Comparison of ENCODE assay signal across 8 mouse cellular contexts in genomic region chr1:176697091-176697490, GRCm38 (mm10).
DNase-seq lines count a peak whose midpoint lies in the region; ATAC-seq lines count a peak whose summit lies in the region.

No protein-coding gene starts in this region.

- H3K27ac ChIP-seq in midbrain, embryonic 10.5 days (replicated peaks), result no peak overlapping the region
- H3K27ac ChIP-seq in midbrain, embryonic 16.5 days (ENCODE audit: low read length), result no peak overlapping the region
- no peak overlapping the region for H3K27ac ChIP-seq in limb, embryonic 10.5 days

- H3K9me3 ChIP-seq in midbrain, embryonic 10.5 days (replicated peaks), result no peaks in the 10 kb centered on the region
- no peaks in the 10 kb centered on the region for H3K9me3 ChIP-seq in midbrain, embryonic 16.5 days (replicated peaks; ENCODE audit: control insufficient read depth, low read length, poor library complexity, severe bottlenecking)
- H3K9me3 ChIP-seq in limb, embryonic 10.5 days (replicated peaks), result no peaks in the 10 kb centered on the region

- H3K4me3 ChIP-seq in midbrain, embryonic 10.5 days, result no peak overlapping the region
- no peak overlapping the region for H3K4me3 ChIP-seq in midbrain, embryonic 16.5 days (ENCODE audit: low read depth, low read length)
- H3K4me3 ChIP-seq in limb, embryonic 10.5 days, result no peak overlapping the region

- peak; percentile 64 for DNase-seq in midbrain, embryonic 10.5 days (ENCODE audit: low spot score)
- DNase-seq in ZHBTc4 (ENCODE audit: low read depth, low spot score), result peak; percentile 76
- DNase-seq in embryo, embryonic 9.5 days (ENCODE audit: extremely low spot score), result peak; percentile 59
- peak; percentile 80 for DNase-seq in limb, embryonic 10.5 days (ENCODE audit: low spot score)
- peak; percentile 21 for DNase-seq in splenic B cell, adult 2 months (ENCODE audit: low read depth, low spot score)
- no peak for DNase-seq in left cerebral cortex, postnatal 14 days (ENCODE audit: low spot score in 2 of 2)
- DNase-seq in right cerebral cortex, adult 18-20 months, result no peak

- intact Hi-C loops in left cerebral cortex, postnatal 14 days (cut with DNase I), result no loop called here

- no peaks in the 10 kb centered on the region for H3K27me3 ChIP-seq in midbrain, embryonic 10.5 days (ENCODE audit: low read depth, poor library complexity, severe bottlenecking)
- no peaks in the 10 kb centered on the region for H3K27me3 ChIP-seq in midbrain, embryonic 16.5 days (ENCODE audit: control insufficient read depth, insufficient read depth, low read depth, low read length)
- H3K27me3 ChIP-seq in limb, embryonic 10.5 days (ENCODE audit: low read depth, poor library complexity, severe bottlenecking), result no peaks in the 10 kb centered on the region
- H3K27me3 ChIP-seq in splenic B cell, adult 2 months (ENCODE audit: control insufficient read depth, insufficient read depth, low read length, poor library complexity, severe bottlenecking), result 0 out of 2 replicates have a peak, but pooled peaks cover 2% of the 10 kb centered on the region

- H3K4me2 ChIP-seq in midbrain, embryonic 16.5 days (ENCODE audit: low read length), result no peak overlapping the region

- 22% methylated on average over 7 of the region's 7 CpGs for WGBS in midbrain, embryonic 10.5 days
- 20% methylated on average over 7 of the region's 7 CpGs for WGBS in midbrain, embryonic 16.5 days
- 23% methylated on average over 7 of the region's 7 CpGs for WGBS in limb, embryonic 10.5 days

- no peaks in the 10 kb centered on the region for H3K36me3 ChIP-seq in midbrain, embryonic 10.5 days
- no peaks in the 10 kb centered on the region for H3K36me3 ChIP-seq in midbrain, embryonic 16.5 days (ENCODE audit: control insufficient read depth, insufficient read depth, low read length)
- no peaks in the 10 kb centered on the region for H3K36me3 ChIP-seq in limb, embryonic 10.5 days
- no peaks in the 10 kb centered on the region for H3K36me3 ChIP-seq in splenic B cell, adult 2 months (ENCODE audit: control insufficient read depth, insufficient read depth, low read length, poor library complexity, severe bottlenecking)

- no peak overlapping the region for H3K9ac ChIP-seq in midbrain, embryonic 16.5 days (ENCODE audit: low read depth, low read length)

- no peak for ATAC-seq in midbrain, embryonic 16.5 days

- no peaks in the 10 kb centered on the region for H3K4me1 ChIP-seq in midbrain, embryonic 10.5 days
- H3K4me1 ChIP-seq in midbrain, embryonic 16.5 days (ENCODE audit: control insufficient read depth, insufficient read depth, low read length), result no peaks in the 10 kb centered on the region
- no peaks in the 10 kb centered on the region for H3K4me1 ChIP-seq in limb, embryonic 10.5 days

Comparison
In these comparisons a context has a peak if more than half of its experiments do, and no peak if none do; other contexts are left out.
1. DNase-seq: peak in midbrain, embryonic 10.5 days (single experiment), ZHBTc4 (single experiment), embryo, embryonic 9.5 days (single experiment), limb, embryonic 10.5 days (single experiment) and splenic B cell, adult 2 months (single experiment); none in left cerebral cortex, postnatal 14 days (0 of 2) and right cerebral cortex, adult 18-20 months (single experiment).